Mouse (Mus musculus) thymus, adult 2 months (tissue): ENCODE measurements around the gene Dock11.

ENCODE experiments used
- CTCF ChIP-seq: fragments of 200-500 bp; IDR thresholded peaks from 2 replicates; pipeline ENCODE4 v1.5.1; 2012; ENCODE audit warnings: mild to moderate bottlenecking, control low read depth, low read length, moderate library complexity, borderline replicate concordance; ENCODE audit not compliant: control insufficient read depth, poor library complexity, insufficient read depth; ENCODE audit errors: extremely low read depth
- POLR2A ChIP-seq: fragments of 200-500 bp; IDR thresholded peaks from 2 replicates; pipeline ENCODE4 v1.6.1; 2012; ENCODE audit warnings: mild to moderate bottlenecking, low read length, control low read depth, moderate library complexity; ENCODE audit not compliant: control insufficient read depth, poor library complexity, insufficient read depth; ENCODE audit errors: extremely low read depth

DNA sequence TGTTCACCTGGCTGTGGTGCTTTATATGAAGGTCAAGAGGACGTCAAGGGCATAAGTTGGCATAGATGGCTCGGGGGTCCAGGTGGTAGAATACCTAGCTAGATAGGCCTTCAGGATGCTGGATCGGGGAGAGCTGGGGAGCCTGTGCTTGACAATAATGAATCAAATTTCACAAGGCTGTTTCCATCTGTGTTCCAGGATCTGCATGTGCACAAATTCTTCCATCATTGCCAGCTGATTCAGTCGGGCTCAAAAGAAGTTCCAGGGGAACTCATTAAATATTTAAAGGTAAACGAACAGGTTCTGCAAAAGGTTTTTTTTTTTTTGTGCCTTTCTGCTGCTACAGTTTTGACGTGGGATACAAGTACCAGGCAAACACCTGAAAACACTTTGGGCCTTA, 105.6 kb downstream of the Dock11 start:
- no peak for TF ChIP-seq CTCF
- no peak for TF ChIP-seq POLR2A
